Mouse (Mus musculus) adrenal gland, adult 18-20 months (tissue): Measurements from ENCODE around the gene Gpc6. TPM values are rescaled to one million over a fixed set of nuclear protein-coding genes. Genes with fewer than 3 reads are reported as not detected.

Experiments used
- DNase-seq, 2 experiments: peaks; one replicate each; pipeline ENCODE4 v3.0.0; 2021 to 2022; ENCODE audit warnings: low spot score in 2 of 2
- total RNA-seq, 2 experiments: library from RNA; stranded (reverse); gene quantifications; 1 replicate in 1 of 2; 2 replicates in 1 of 2; pipeline ENCODE4 v1.2.3; 2021

Gene Gpc6
- total RNA-seq, 2 experiments from 2014 or later, result 9.2 to 9.8 TPM

DNA sequence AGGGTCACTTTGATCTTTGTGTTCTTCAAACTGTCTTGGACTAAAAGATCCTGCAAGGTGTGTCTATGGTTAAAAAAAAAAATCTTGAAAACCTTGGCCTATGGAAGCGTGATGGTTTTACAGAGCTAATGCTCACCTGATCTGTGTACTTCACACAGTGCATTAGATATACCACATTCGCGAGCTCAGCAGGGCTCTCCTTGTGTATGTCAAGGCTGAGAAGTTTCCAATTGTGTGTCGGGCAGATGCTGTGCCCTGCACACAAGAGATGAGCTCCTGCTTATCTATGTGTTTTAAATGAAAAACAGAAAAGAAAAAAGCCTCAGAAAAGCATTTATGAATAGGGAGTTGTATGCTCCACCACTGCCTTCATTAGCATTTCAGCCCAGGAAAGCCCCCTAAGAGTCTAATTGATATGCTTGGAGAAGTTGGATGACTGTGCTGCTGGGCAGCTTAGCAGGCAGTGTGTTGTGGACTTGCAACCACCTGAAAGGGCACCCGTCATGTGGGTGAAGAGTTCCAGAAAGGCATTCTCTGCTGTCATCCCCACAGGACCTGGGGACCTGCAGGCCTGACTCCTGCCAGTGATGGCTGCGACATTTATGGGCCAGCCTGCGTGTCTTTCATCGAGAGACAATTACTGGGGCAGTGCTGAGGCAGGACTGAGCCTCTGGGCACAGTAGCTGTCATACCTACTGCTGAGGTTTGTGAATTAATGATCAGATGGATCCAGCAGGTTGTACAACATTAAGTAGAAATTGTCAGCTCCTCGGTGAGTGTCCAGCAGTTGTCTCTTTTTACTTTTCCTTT lies 436.2 kb downstream of the Gpc6 start:
- DNase-seq, result no peak

GRCm38 (mm10) chr14:117361965-117362309 lies 436.8 kb downstream of the Gpc6 start:
- DNase-seq, result no peak

DNA sequence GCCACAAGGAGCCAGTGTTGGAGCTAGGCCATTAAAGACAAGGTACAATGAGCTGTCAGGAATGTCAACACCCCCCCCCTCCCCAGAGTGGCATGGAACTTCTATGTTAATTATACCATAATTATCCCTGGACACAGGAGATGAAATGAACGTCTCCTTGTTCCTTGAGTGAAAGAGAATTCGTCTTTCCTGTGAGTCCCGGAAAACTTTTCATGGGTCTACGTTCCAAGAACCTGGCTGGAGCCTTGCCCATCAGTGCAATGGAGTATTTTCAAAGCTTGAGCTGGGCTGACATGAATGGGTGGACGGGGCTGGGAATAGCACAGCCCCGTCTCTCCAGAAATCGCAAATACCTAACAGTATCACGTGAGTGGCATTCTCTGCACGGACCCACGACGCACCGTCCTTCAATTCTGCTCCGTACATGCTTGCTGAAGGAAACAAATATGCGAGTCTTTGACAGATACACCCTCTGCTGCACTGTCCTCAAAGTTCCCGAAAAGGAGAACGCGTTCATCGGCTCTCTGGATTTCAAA lies 444.3 kb downstream of the Gpc6 start:
- DNase-seq, result no peak

DNA sequence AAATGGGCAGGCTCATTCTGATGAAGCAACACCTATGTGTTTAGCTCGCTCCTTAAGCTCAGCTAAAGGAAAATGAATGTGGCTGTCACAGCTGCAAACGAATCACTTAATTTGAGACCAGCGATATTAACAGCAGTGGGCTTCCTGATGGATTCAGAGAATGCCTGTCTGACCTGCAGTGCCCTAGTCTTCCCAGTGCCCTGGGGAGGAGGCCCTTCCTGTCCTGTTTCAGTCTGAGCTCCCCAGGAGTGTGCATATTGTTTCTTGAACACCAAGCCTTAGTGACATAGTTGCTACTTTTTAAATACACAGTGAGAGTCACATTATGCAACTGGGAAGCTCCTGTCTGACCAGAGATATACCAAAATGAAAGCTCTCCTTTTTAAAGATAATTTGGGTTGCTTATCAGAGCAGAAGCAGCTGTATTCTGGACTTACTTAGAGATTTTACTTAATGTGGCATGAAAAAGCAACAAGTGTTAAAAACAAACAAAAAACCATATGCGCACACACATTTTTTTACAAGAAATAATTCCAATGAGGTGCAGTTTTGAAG lies 451.8 kb downstream of the Gpc6 start:
- DNase-seq, result no peak

- no peak for DNase-seq
Measured at GRCm38 (mm10) chr14:117379979-117380378, 454.9 kb downstream of the Gpc6 start.

DNA sequence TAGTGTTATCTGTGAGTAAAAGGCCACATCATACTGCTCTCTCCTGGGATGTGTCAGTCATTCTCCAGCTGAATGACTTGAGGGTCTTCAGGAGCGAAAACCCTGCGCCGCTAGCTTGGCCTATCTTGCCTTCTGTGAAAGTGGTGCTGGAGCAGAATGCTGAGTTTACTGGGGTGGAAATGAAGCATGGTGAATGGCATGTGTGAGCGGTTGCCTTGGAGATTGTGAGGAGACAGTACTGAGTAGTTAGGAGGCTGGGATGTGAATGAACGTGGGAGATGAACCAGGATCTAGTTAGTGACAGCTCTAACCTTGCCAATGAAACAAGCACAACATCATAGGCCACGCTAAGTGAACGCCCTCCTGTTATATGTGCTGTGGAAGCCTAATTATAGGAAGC lies 458.1 kb downstream of the Gpc6 start:
- no peak for DNase-seq

DNA sequence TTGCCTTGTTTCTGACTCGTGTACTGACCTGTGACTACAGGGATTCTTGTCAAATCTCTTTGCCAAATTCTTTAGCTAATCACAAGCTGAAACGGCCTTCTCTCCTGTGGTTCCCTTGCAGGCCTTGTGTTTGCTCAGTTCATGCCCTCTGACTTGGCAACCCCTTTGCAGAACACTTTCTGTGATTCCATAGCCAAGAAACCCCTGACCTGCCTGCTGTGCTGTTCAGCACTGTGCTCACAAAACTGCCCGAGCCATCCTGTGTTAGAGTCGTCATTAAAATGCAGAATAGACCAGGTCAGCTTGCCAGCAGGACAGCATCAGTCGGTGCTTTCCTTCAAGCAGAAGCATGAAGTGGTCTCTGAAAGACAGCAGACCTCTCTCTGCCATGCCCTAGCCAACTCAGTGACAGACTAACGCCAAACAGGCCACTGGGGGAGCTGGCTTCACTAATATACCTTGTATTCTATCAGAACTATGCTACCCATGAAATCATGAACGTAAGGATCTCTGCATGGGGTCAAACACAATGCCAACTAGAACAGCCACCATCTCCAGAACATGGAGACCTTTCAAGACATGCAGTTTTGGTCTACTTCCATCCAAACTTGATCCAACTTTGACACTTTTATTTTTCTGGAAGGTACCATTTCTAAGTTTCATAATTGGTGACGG lies 459.1 kb downstream of the Gpc6 start:
- no peak for DNase-seq

GRCm38 (mm10) chr14:117385731-117386270 lies 460.7 kb downstream of the Gpc6 start:
- DNase-seq, result no peak

DNA sequence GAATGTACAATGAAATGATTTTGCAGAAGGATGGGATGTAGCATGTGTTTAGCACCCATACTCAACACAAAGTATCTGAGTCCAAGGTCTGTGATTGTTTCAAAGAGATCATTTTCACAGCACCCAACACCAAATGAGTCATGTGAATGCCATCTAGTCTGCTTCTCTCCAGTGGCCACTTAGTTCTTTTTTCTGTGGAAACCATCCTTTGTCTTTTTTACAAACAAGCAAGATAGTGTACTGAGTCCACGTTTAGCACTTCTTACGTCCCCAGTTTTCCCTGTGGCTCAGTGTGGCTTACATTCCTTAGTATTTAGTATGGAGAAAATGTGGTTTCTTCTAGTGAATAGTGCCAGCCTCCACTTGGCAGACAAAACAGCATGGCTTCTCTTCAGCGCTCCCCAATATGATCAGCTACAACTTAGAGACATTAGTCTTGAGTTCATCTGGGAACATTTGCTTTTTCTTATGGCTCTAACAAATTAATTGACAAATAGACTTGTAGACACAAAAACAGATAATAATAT lies 465.7 kb downstream of the Gpc6 start:
- no peak for DNase-seq

DNA sequence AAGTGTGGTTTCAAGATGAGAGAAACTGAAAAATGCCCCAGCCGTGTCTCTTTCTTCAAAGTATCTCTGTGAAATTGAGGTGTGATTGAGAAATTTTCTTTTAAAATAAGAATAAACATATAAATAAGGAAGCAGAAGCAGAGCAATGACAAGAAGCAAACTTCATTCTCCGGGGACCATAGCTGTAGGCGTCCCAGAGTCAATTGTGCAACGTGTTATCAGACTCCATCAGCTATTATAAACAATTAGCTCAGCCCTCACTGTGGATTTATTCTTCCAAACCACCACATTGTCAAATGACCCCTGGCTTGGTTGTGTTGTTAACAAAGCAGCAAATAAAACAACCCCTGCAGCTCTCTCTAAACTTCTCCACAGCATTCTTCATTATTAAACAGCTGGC lies 466.3 kb downstream of the Gpc6 start:
- no peak for DNase-seq

DNA sequence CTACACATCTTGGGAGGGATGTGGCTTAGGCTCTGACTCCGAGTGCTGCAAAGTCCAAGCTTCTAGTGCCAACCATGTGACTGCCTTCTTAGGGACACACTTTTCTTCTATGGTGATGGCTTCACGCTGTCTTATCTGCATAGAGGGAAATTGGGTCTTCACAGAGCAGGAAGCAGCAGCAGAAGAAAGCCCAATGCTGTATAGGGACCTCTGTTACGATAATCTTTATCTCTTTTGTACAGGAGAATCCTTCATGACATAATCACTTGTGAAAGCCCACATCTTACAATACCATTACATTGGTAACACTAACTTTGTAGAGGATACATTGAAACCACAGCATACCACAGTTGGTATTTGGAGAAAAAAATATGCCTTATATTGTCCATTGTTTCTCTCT lies 472.1 kb downstream of the Gpc6 start:
- DNase-seq, result no peak

DNA sequence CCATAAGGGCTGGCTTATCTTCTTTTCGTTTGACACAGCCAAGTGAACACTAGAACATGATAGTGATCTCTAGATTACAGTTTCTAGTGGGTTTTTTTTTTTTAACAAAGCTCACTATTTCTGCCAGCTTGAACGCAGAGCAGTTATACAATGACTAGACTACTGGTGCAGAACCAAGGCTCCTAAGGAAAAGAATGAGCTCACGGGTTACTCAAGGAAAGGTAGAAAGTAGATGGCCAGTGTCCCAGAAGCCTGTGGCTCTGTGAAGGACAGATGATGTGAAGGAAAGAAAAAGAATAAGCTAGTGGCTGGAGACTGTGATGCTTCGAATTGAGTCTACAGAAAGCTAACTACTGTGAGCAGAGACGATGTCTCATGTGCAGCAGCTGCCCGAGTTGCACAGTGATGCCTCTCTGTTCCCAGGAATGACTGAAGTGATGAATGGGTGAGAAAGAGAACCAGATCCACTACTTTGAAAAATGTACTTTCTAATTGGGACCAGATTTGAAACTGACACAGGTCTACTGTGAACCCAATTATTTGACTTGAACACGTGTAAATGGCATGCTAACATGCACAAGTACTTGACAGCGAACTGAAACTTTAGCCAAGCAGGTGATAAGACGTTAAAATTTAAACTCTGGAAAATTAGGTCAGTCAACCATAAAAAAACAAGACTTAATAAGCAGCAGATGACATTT lies 482.9 kb downstream of the Gpc6 start:
- no peak for DNase-seq

GRCm38 (mm10) chr14:117408525-117408835 lies 483.4 kb downstream of the Gpc6 start:
- no peak for DNase-seq

- no peak for DNase-seq
Measured at GRCm38 (mm10) chr14:117409778-117410177, 484.7 kb downstream of the Gpc6 start.

DNA sequence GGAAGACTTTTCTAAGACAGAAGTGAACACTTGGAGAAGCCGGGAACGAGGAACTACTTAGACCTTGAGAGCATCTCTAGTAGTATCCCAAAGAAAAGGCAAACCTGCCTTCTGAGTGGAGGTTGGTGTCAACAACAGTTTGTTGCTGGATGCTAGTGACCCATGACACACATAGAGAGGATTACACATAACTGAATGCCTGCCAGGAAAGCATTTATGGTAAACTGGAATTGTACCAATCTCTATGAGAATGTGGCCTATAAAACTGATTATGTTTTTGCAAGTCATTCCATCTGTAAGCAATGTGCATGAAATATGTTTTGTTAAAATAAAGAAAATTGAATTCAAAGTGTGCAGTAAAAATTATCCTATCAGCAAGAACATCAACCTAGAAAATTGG lies 485.4 kb downstream of the Gpc6 start:
- no peak for DNase-seq

DNA sequence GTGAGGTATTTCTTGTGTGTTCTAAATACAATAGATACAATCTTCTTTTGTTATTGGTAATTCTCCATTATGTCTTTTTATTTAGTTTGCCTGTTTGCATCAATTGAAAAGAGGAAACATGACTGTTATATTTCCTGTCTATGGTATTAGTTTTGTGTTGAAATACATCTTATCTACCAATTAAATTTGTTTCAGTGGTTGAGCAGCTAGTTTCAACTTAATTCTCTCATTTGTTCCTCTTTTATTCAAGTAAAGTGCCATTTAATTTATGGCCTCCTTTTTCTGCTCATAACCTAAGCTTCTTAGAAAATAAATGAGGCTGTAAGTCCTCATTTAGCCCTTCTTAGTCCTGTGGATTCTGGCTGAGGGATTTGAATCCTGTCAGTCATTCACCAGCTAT lies 489.9 kb downstream of the Gpc6 start:
- no peak for DNase-seq

DNA sequence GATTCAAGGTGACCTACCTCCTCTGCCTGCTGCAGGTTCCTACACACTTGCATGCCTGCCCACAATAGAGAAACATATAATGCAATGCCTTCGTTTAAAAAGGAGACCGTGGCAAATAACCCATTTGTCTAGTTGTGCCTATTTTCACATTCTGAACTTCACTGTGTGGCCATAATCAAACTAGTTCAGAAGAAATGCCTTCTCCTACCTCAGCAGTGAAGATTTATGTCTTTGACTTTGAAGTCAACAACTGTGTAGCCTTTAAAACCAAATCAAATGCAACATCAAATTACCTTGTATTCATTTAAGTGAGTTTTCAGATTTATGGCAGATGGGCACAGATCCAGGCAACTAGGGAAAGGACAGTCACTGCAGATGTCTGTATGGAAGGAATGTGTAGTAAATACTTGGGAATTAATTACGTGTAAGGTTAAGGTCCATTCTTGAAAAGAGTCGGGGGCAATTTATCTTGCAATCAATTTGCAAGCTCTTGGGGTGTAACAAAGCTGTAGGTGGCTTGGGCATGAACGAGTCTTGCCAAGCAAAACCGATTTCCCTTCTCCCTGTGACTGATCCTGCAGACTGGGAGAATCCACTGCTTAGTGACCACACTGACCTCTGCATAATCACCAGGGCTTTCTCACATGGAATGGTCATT lies 494.6 kb downstream of the Gpc6 start:
- no peak for DNase-seq

DNA sequence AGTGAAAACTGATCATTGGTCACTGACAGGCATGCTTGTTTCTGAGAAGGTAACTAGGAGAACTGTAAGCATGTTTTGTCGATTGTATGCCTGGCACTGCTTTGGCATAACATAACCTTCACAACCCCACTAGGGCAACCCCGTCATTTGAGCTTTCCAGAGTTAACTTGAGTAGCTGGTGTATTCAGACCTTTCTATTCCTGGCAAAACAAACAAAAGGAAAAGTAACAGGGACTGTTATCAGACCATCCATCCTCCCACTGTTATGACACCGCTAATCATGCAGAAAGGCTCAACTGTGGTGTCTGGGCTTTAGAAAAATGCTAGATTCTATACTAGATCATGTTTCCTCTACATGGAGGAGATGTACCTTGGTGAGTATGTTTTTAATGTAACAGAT lies 496.1 kb downstream of the Gpc6 start:
- no peak for DNase-seq

- no peak for DNase-seq
Measured at GRCm38 (mm10) chr14:117426116-117426515, 501.0 kb downstream of the Gpc6 start.

- no peak for DNase-seq
Measured at GRCm38 (mm10) chr14:117427776-117428175, 502.7 kb downstream of the Gpc6 start.

GRCm38 (mm10) chr14:117435739-117436138 lies 510.6 kb downstream of the Gpc6 start:
- no peak for DNase-seq
